Mouse (Mus musculus) hindbrain, embryonic 14.5 days (tissue): ENCODE measurements around the gene Arhgef3. TPM values are rescaled to one million over a fixed set of nuclear protein-coding genes. Genes with fewer than 3 reads are reported as not detected.
"Not testable (repeated sequence)": the region's sequence is repeated elsewhere in the genome, so short reads cannot be mapped to it uniquely, and the experiment has no call there.

Source experiments
- ATAC-seq: fragments of 200-750 bp; cut with Nextera tagmentation; 2 replicates; pipeline ENCODE4 v1.8.0; 2017; ENCODE audit warnings: moderate number of reproducible peaks, mild to moderate bottlenecking, moderate TSS enrichment, moderate library complexity; ENCODE audit not compliant: low FRiP score
- DNase-seq: peaks from one replicate; pipeline ENCODE4 v3.0.0-alpha.2; 2015; ENCODE audit warnings: low spot score
- H3K27ac ChIP-seq: fragments of 300-500 bp; sonication (generic); 2 replicates; pipeline ENCODE4 v1.5.1; 2014; ENCODE audit warnings: mild to moderate bottlenecking, moderate library complexity
- H3K27me3 ChIP-seq: fragments of 300-500 bp; sonication (generic); 2 replicates; pipeline ENCODE4 v1.6.1; 2014; ENCODE audit warnings: mild to moderate bottlenecking, low read length, mixed read lengths; ENCODE audit not compliant: control insufficient read depth, insufficient read depth
- H3K36me3 ChIP-seq: fragments of 300-500 bp; sonication (generic); replicated peaks from 2 replicates; pipeline ENCODE4 v1.6.1; 2014; ENCODE audit not compliant: control insufficient read depth, insufficient read depth
- H3K4me1 ChIP-seq: fragments of 300-500 bp; sonication (generic); replicated peaks from 2 replicates; pipeline ENCODE4 v1.6.1; 2014; ENCODE audit warnings: antibody characterized with exemption, low read length, mixed read lengths; ENCODE audit not compliant: control insufficient read depth, insufficient read depth
- H3K4me2 ChIP-seq: fragments of 300-500 bp; sonication (generic); replicated peaks from 2 replicates; pipeline ENCODE4 v1.6.1; 2014; ENCODE audit warnings: mild to moderate bottlenecking, moderate library complexity
- H3K4me3 ChIP-seq: fragments of 300-500 bp; sonication (generic); replicated peaks from 2 replicates; pipeline ENCODE4 v1.5.1; 2014; ENCODE audit warnings: mild to moderate bottlenecking, low read length
- H3K9ac ChIP-seq: fragments of 300-500 bp; sonication (generic); 2 replicates; pipeline ENCODE4 v1.6.1; 2014
- H3K9me3 ChIP-seq: fragments of 300-500 bp; sonication (generic); 2 replicates; pipeline ENCODE4 v1.6.1; 2016; ENCODE audit warnings: low read length; ENCODE audit not compliant: control insufficient read depth
- WGBS: fragments of 180-500 bp; shearing (Covaris S2); extraction: QIAGEN DNeasy Blood & Tissue Kit; methylation state at CpG from one replicate; pipeline ENCODE4 v1.1.7; 2014; 5-methylcytosine and 5-hydroxymethylcytosine counted together
- polyA plus RNA-seq: library from polyadenylated mRNA; unstranded; fragments of >200 nt; fragmentation: Nextera tagmentation; extraction: Ambion mirVana; gene quantifications from 2 replicates; pipeline ENCODE4 v1.2.1, GENCODE M21; 2014

Gene Arhgef3
- polyA plus RNA-seq, 1 experiment from 2014 or later, result 11.8 TPM

DNA sequence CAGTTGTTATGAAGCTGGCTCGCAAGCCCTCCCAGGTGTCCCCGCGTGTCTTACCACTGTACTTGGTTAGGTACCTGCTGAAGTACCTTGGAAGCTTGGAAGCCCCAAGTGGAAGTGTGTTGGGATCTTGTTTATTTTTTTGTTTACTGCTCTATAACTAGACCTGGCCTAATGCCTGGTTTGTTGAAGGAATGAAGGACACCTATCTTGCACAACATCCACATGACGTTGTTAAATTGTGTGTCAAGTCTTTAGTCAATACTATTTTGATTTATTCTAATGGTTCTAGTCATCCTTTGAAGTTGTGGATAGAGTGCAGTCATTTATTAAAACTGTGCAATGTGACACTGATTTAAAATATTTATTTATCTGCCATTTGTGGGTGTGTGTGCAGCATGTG, 94.8 kb downstream of the Arhgef3 start:
- 95% methylated on average over 4 of the region's 4 CpGs for WGBS
- Histone ChIP-seq H3K9ac (no peak overlapping the region), H3K36me3 (no peaks in the 10 kb centered on the region), H3K27ac (no peak overlapping the region), H3K27me3 (no peaks in the 10 kb centered on the region), H3K4me3 (no peak overlapping the region), H3K9me3 (no peaks in the 10 kb centered on the region), H3K4me1 (no peaks in the 10 kb centered on the region), H3K4me2 (no peak overlapping the region)
- no peak for DNase-seq
- no peak for ATAC-seq

DNA sequence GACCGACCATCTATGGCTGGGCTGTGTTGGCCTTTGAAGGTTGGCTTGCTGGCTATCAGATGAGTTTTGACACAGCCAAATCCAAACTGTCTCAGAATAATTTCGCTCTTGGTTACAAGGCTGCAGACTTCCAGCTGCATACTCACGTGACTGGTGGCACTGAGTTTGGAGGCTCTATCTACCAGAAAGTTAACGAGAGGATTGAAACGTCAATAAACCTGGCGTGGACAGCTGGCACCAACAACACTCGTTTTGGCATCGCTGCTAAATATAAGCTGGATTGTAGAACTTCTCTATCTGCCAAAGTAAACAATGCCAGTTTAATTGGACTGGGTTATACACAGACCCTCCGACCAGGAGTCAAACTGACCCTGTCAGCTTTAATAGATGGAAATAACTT, 96.1 kb downstream of the Arhgef3 start:
- not testable (repeated sequence) for H3K27me3 ChIP-seq, ATAC-seq, H3K27ac ChIP-seq, H3K4me2 ChIP-seq, H3K36me3 ChIP-seq, DNase-seq, H3K4me3 ChIP-seq, H3K4me1 ChIP-seq, H3K9ac ChIP-seq, H3K9me3 ChIP-seq
- 82% methylated on average over 9 of the region's 9 CpGs for WGBS

DNA sequence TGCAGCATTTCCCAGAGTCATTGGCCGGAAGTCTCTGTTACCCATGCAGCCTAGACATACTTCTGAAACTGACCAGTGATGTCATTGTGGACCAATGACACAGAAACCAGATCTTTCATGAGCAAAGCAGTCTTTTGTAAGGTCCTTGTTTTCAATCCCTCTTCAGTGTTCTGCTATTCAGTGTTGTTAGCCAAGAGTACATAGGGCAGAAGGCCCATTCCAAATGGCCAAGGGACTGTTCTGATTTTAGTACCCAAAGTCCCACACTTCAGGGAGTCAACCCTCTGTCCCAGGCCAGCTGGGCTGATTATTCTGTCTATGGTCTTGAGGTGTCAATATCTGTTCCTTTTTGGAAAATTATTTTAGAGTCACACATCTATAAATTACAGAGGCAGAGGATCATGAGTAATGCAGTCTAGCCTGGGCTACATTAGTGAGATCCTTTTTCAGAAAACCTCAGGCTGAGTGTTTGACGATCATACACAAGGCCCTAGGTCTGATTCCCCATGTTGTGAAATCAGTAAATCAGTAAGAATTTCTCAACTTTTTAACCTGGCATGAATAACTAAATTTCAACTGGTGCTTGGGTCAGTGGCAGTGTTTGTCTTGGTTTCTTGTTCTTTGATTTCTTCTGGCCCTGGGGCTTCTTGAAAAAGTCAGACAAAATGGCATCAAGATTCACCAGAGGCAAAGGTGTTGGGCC, 97.2 kb downstream of the Arhgef3 start:
- WGBS, result 92% methylated on average over 2 of the region's 2 CpGs
- H3K9ac ChIP-seq, result no peak overlapping the region
- ATAC-seq, result no peak

DNA sequence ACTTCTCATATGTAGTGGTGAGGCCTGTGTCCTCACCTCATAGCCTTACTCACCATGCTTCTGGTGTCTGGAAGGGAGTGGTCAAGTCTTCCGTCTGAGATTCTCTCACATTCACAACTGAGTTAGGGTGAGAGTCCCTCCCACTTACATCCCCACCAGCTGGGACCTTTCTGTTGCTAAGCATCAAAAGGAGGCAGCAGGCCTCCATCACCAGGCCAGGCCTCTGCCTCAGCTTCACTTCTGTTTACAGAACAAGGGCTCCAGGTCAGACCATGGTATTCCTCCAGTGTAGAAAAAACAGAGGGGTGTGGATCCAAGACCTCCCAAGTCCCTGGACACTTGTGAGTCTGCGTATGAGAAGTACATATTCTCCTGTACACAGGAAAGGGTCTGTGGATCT, 99.5 kb downstream of the Arhgef3 start:
- H3K27me3 ChIP-seq, result no peaks in the 10 kb centered on the region
- DNase-seq (no peak), ATAC-seq (no peak)
- no peak overlapping the region for H3K9ac ChIP-seq
- no peak overlapping the region for H3K4me3 ChIP-seq
- 83% methylated on average over 2 of the region's 2 CpGs for WGBS
- H3K9me3 ChIP-seq, result no peaks in the 10 kb centered on the region
- no peak overlapping the region for H3K27ac ChIP-seq
- no peaks in the 10 kb centered on the region for H3K36me3 ChIP-seq
- no peaks in the 10 kb centered on the region for H3K4me1 ChIP-seq
- H3K4me2 ChIP-seq, result no peak overlapping the region

More for the DNA sequence above, 97.2 kb downstream of the Arhgef3 start:
- H3K4me2 ChIP-seq, result no peak overlapping the region
- no peak for DNase-seq
- no peaks in the 10 kb centered on the region for H3K9me3 ChIP-seq
- H3K36me3 ChIP-seq, result no peaks in the 10 kb centered on the region
- H3K4me1 ChIP-seq, result no peaks in the 10 kb centered on the region
- H3K27me3 ChIP-seq, result no peaks in the 10 kb centered on the region
- H3K4me3 ChIP-seq, result no peak overlapping the region
- H3K27ac ChIP-seq, result no peak overlapping the region

DNA sequence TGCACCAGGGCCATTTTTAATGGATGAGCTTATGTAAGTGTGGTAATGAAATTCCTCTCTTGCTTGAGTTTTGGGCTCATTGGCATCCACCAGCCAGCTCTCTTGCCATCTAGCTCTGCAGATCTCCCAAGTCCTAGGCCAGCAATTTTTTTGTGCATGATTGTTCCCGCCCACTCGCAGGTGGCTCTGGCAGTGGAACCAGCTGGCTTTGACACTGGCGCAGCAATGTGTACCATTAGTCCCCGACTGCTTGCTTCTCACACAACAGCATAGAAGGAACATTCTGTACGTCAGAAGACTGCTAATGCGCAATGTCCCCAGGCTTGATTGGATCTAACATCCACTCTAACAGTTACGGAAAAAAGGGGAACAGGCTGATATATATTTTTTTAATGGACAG, 105.0 kb downstream of the Arhgef3 start:
- no peaks in the 10 kb centered on the region for H3K4me1 ChIP-seq
- ATAC-seq (no peak), DNase-seq (no peak)
- no peaks in the 10 kb centered on the region for H3K36me3 ChIP-seq
- no peak overlapping the region for H3K27ac ChIP-seq
- WGBS, result 83% methylated on average over 7 of the region's 7 CpGs
- no peak overlapping the region for H3K9ac ChIP-seq
- no peaks in the 10 kb centered on the region for H3K9me3 ChIP-seq
- H3K4me2 ChIP-seq, result no peak overlapping the region
- H3K27me3 ChIP-seq, result no peaks in the 10 kb centered on the region
- no peak overlapping the region for H3K4me3 ChIP-seq

DNA sequence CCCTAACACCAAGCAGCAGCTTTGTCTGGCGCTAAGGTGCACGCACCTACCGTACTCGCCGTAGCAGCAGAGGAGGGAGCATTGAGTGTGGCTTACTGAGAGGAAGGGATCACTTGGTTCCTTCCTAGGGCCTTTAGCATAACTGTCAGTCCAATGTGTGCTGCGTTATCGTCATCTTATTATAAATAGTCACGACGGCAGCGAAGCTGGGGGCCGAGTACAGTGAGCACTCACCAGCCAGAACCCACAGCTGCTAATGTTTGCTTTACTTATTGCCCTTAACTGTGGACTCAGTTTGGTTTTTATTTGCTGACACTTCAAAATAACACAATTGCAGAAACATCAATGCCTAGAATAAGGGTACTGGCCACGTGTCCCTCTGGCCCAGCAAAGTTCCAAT, 105.6 kb downstream of the Arhgef3 start:
- DNase-seq (no peak), ATAC-seq (no peak)
- H3K36me3 ChIP-seq, result no peaks in the 10 kb centered on the region
- no peak overlapping the region for H3K9ac ChIP-seq
- no peak overlapping the region for H3K4me3 ChIP-seq
- WGBS, result 87% methylated on average over 12 of the region's 12 CpGs
- no peaks in the 10 kb centered on the region for H3K4me1 ChIP-seq
- H3K4me2 ChIP-seq, result no peak overlapping the region
- no peaks in the 10 kb centered on the region for H3K27me3 ChIP-seq
- no peak overlapping the region for H3K27ac ChIP-seq
- no peaks in the 10 kb centered on the region for H3K9me3 ChIP-seq

DNA sequence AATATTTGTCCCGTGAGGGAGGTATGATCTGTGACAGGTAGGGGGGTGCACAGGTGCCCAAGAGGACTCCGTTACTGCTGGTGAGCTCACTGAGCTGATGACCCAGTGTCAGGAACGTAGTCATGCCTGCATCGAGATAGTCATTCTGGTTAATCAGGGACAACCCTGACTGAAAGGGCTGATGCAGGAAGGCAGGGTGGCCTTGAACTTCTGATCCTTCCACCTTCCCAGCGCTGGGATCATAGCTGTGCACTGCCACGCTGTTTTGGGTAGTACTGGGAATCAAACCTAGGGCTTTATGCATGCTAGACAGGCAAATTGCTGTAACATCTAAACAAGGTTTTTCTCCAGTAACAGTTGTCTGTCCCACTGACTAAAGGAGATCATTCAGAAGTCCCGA, 109.9 kb downstream of the Arhgef3 start:
- H3K9me3 ChIP-seq, result no peaks in the 10 kb centered on the region
- H3K9ac ChIP-seq, result no peak overlapping the region
- no peak overlapping the region for H3K4me3 ChIP-seq
- DNase-seq (no peak), ATAC-seq (no peak)
- no peak overlapping the region for H3K4me2 ChIP-seq
- H3K36me3 ChIP-seq, result no peaks in the 10 kb centered on the region
- no peak overlapping the region for H3K27ac ChIP-seq
- 94% methylated on average over 7 of the region's 7 CpGs for WGBS
- H3K27me3 ChIP-seq, result no peaks in the 10 kb centered on the region
- H3K4me1 ChIP-seq, result no peaks in the 10 kb centered on the region

DNA sequence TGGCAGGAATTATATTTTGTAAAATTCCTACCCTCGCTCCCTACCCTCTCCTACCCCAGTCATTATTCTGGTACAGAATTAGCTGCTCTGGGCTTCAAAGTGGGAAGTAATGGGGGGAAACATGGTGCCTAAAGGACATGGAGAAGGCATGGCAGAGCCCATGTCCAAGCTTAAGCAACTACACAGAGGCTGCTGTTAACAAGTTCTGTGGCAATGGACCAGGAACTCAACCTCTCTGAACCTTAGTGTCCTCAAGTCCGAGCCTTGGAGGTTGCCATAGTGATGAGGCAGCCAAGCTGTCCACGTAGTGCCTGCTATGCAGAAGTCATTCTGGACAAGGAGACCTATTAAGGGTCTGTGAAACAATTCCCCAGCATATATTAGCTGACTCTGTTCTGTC, 111.6 kb downstream of the Arhgef3 start:
- Histone ChIP-seq H3K9ac (no peak overlapping the region), H3K9me3 (no peaks in the 10 kb centered on the region), H3K4me1 (no peaks in the 10 kb centered on the region; the same call in none of the 2 replicates), H3K4me3 (no peak overlapping the region), H3K36me3 (no peaks in the 10 kb centered on the region), H3K27me3 (no peaks in the 10 kb centered on the region), H3K27ac (no peak overlapping the region), H3K4me2 (no peak overlapping the region)
- WGBS, result 46% methylated on average over 3 of the region's 3 CpGs
- no peak for ATAC-seq
- no peak for DNase-seq

DNA sequence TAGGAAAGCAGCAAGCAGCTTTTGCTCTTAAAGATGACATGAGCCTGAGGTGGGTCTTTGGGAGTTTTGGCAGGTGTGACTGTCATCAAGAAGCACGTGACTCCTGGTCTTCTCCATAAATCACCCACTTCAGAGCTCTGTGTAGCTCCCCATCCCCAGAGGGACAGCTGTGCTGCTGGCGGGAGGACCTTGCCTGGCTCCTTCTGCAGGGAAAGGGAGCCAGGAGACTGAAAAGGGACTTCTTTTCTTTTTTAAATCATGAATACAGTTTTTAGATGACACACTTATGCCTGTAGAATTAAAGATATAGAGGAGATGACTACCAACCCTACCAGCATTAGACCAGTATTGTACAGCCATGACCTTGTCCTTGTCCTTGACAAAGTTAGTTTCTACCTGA, 113.6 kb downstream of the Arhgef3 start:
- ATAC-seq, result no peak
- no peaks in the 10 kb centered on the region for H3K27me3 ChIP-seq
- H3K36me3 ChIP-seq, result no peaks in the 10 kb centered on the region
- no peak for DNase-seq
- no peaks in the 10 kb centered on the region; the same call in none of the 2 replicates for H3K4me1 ChIP-seq
- no peak overlapping the region for H3K4me3 ChIP-seq
- H3K4me2 ChIP-seq, result no peak overlapping the region
- 75% methylated on average over 2 of the region's 2 CpGs for WGBS
- no peak overlapping the region for H3K27ac ChIP-seq
- no peaks in the 10 kb centered on the region for H3K9me3 ChIP-seq
- H3K9ac ChIP-seq, result no peak overlapping the region

DNA sequence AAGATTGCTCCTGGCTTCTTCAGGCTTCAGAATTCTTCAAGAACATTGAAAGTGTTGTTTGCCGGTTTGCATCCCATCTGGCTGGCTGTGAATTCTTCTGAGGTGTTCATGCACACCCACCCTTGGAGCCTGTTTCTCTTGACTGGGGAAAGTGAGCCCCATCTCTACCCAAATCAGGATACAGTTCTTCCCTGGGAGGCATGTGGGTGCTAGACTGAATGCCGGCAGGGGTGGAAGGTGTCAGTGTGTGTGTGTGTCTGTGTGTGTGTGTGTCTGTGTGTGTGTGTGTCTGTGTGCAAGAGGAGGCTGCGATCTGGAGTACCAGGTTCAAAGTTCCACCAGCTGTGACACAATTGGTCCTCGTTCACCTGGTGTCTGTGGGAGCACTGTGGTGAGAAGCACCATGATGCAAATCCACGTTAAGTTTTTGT, 114.3 kb downstream of the Arhgef3 start:
- H3K27ac ChIP-seq, result no peak overlapping the region
- H3K4me2 ChIP-seq, result no peak overlapping the region
- H3K4me1 ChIP-seq, result no peaks in the 10 kb centered on the region; the same call in none of the 2 replicates
- no peaks in the 10 kb centered on the region for H3K9me3 ChIP-seq
- no peaks in the 10 kb centered on the region for H3K36me3 ChIP-seq
- no peak overlapping the region for H3K4me3 ChIP-seq
- WGBS, result 81% methylated on average over 5 of the region's 5 CpGs
- H3K9ac ChIP-seq, result no peak overlapping the region
- ATAC-seq, result no peak
- no peaks in the 10 kb centered on the region for H3K27me3 ChIP-seq
- no peak for DNase-seq
